Mouse (Mus musculus): ENCODE measurements around the gene Col18a1.
"Not testable (repeated sequence)": the region's sequence is repeated elsewhere in the genome, so short reads cannot be mapped to it uniquely, and the experiment has no call there.

The Col18a1 gene

DNA sequence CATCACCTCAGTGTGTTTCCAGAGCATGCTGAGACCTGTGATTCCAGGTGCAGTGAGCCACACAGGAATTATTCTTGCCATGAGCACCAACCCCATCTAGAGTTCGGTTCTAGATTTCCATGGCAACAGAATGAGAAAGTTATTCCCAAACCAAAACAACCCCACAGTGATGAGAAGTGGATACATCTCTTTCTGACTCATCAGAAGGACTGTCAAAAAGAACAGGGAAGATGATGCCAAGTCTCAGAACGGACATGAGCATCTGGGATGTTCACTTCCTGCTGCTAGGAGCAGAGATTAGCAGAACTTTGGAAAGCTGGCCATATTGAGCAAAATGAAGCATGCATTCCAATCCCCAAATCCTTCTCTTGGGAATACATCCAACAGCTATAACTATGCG is 13.8 kb upstream of the Col18a1 start:
- DNase-seq = no peak

DNA sequence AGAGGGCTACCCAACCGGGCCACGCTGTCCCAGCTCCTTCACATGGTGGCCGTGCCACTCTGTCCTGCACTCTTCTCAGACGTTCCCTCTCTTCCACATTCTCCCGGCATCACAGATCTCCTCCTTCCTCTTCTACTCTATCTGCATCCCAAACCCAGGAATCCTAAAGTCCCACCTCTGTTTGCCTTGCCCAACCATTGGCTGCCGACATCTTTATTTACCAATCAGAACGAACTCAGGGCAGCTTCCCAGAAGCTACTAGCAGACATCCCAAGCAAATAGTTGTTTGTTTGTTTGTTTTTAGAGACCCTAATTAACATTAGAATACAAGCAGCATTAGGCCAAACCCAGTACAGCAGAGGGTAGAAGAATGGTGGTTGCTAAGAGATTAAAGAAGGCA is 12.3 kb upstream of the Col18a1 start:
- DNase-seq = no peak

- no peak for DNase-seq
Observed at GRCm38 (mm10) chr10:77170400-77170799, 4.1 kb upstream of the Col18a1 start.

GRCm38 (mm10) chr10:77165318-77165945 is 916 bp downstream of the Col18a1 start:
- DNase-seq = no peak

- no peak for DNase-seq
Observed at GRCm38 (mm10) chr10:77164437-77165052, 1.8 kb downstream of the Col18a1 start.

DNA sequence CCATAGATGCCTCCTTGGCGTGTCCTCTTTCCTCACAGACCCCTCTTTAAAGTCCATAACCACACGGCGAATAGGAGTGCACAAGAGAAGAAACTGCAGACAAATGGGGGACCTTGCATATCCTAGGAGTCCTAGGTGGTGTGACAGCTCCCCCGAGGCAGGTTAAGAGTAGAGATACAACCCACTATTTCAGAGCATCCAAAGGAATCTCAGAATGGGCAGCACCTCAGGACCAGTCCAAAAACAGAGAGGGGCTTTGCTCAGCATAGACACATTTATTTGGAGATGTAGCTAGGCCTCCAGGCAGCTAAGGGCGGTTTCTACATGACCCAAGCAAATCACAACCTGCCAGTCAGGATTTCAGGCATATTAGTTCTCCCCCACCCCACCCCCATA is 2.3 kb downstream of the Col18a1 start:
- no peak for DNase-seq

GRCm38 (mm10) chr10:77163392-77163977 is 2.9 kb downstream of the Col18a1 start:
- DNase-seq = no peak

DNA sequence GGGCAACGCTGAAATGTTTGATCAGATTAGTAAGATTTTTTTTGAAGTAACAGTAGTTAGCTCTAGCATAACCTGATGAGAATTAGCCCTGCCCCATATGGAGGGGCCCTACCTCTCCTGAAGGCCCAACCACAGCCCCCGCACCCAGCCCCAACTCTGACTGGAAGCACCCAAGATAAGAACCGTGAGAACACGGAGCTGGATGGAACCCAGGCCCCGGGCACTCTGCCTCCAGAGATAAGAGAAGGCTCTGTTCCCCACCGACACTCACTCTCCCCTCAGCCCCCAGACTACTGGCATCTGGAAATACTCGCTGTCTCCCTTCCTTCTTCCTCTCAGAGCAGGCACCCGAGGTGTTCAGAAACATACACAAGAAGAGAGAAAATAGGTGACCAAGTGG is 6.8 kb downstream of the Col18a1 start:
- DNase-seq = no peak

GRCm38 (mm10) chr10:77158948-77159347 is 7.4 kb downstream of the Col18a1 start:
- DNase-seq = no peak

DNA sequence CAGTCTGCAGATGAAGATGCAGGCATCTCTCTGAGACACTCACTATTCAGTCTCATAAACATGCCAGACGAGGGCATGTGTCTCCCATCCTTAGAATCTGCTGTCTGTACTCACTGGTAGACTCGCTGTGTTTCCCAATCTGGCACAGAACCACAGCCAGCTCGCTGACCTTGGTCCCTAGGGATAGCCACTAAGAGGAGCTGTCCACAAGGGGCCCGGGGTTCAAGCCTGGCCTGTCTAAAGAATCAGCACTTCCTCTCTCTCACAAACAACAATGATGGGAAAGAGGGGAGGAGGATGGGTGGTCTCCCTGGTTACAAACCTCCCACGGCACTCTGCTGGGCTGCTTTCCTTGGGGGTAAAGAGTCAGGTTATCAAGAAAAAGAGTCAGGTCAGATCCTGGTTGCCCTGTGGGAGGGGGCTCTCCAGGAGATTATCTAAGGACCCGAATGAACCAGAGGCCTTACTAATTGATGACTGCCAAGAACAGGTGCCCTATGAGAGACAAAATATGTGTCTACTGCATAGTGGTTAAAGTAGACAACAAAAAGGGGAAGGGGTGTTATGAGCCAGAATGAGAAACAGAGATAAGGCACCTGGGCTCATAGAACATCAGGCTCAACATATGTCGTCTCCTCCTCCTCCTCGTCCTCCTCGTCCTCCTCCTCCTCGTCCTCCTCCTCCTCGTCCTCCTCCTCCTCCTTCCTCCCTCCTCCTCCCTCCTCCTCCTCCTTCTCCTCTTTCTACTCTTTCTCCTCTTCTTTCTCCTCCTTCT is 8.9 kb downstream of the Col18a1 start:
- DNase-seq = no peak

GRCm38 (mm10) chr10:77152178-77152621 is 14.1 kb downstream of the Col18a1 start:
- peak in 1 of 2 experiments; percentile 22 for DNase-seq

DNA sequence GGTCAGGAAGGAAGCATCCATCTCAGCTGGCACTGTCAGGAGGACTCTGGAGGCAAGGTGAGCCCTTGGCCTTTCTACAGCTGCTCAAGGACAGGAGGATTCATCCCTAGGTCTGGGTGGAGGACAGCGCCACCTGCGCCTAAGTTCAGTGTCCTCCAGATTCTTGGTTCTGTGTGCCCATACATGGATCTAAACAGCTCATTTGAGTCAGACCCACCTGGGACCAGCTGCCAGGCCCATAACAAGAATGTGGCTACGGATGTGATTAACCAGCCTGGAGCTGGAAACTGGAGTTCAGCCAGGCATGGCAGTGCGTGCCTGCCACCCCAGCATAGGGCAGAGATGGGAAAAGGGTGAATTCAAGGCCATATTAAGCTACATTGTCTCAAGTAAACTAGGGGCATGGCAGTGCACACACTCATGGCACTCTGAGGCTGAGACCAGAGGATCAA is 14.8 kb downstream of the Col18a1 start:
- no peak for DNase-seq

GRCm38 (mm10) chr10:77150947-77151521 is 15.3 kb downstream of the Col18a1 start:
- DNase-seq = no peak

DNA sequence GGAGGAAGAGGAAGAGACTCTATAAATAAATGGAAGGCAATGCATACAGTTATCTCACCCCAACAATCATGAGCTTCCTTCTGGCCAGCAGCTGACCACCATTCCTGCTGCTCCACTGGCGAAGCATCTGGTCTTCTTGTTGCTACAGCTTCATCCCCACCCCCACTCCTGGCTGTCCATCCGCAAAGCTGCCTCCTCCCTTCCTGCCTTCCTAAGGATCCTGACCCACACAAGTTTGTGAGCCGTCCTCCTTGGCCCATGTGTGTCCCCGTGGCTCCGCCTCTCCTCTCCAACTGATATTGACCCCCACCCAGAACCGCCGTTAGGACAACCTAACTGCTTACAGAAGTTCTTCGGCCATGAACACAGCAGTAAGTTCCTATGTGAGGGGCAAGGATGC is 16.3 kb downstream of the Col18a1 start:
- DNase-seq = no peak

DNA sequence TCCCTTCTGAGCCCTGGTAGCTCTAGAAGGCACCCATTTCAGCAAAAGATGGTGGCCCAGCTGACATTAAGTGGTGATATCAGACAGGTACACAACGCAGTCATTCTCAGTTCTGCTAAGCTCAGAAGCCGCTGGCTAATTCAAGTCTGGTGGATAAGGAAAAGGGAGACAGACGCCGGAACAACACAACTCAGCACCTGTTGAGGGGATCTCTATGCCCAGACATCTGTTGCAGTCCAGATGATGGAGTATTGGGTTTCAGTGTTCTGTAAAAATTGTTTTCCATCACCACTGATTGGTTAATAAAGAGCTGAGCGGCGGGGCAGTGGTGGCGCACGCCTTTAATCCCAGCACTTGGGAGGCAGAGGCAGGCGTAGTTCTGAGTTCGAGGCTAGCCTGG is 18.8 kb downstream of the Col18a1 start:
- DNase-seq = no peak

DNA sequence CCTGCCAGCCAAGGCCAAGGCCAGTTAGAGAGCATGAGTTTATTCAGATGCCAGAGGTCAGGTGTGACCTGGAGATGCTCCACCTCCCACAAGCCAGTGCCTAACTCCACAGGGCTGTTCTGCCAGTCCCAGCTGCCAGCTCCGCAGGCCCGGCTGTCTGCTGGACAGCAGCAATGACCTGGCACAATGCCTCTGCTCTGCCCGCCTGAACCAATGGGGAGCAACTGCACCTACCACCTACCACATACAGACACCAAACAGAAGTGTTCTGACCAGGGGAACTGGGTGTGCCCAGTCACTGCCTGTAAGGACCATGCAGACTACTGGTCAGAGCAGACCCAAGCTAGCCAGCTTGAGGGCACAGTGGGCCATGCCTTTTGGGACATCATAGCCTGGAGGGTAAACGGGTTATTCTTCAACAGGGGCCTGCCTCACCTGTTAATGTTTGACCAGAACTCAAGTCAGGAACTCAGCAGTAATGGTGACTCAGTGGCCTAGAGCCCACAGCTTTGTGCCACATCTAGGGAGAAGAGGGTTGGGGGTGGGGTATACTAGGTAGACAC is 19.4 kb downstream of the Col18a1 start:
- no peak for DNase-seq

GRCm38 (mm10) chr10:77145946-77146345 is 20.4 kb downstream of the Col18a1 start:
- DNase-seq = no peak

DNA sequence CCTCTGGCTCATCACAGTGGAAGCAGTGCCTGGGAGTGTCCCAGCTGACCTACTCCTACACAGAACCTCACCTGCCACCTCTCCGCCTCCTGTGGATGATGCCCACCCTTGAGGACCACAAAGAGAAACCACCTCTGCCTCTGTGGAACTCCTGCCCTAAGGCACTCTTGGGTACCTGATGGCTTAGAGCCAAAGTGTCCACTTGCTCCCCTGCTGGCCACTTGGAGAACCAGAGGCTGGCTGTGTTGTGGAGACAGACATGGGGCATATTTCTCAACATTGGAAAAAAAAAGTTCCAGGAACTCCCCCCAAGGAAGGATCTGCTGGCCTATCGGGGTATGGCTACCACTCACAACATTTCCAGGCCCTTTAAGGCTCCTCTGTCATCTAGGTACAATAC is 22.0 kb downstream of the Col18a1 start:
- no peak for DNase-seq

GRCm38 (mm10) chr10:77142328-77142727 is 24.0 kb downstream of the Col18a1 start:
- no peak for DNase-seq

DNA sequence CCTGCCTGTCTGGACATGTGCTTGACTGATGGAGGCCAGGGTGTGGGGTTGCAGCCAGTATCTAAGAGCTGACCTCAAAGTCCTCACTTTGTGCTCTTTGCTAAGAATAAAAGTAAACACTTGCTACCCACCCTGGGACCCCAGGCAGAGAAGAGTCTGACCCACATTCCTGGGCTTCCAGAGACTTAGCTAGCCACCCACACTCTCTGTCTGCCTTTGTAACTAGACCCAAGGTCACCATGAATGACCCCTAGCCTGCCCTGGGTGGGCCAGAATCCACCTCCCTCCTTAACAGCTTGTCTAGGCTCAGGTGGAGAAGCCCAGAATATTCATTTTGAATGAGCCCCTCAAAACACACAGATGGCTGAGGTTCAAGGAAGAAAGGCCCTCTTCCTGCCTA is 28.0 kb downstream of the Col18a1 start:
- DNase-seq = no peak

- no peak for DNase-seq
Observed at GRCm38 (mm10) chr10:77136205-77136604, 30.1 kb downstream of the Col18a1 start.

DNA sequence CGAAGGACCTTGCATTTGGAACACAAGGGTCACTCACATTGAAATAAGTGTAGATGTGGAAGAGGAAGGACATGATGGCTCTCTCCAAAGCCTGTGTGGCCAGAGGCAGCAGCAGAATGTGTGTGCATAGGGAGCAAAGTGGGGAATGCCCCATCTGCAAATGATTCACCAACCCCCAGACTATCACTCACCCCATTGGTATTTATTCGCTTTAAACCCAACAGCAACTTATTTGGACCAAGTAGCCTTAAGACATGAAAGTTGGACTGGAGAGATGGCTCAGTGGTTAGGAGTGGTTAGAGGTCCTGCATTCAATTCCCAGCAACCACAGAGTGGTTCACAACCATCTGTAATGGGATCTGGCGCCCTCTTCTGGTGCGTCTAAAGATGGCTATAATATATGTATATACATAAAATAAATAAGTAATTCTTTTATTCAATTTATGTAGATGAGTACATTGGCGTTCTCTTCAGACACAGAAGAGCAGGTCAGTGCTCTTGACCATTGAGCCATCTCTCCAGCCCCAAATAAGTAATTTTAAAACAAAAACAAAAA is 31.0 kb downstream of the Col18a1 start:
- DNase-seq = no peak

GRCm38 (mm10) chr10:77134807-77135152 is 31.6 kb downstream of the Col18a1 start:
- not testable (repeated sequence) for DNase-seq
